Mouse (Mus musculus): ENCODE results near the gene Rabgef1. TPM values are rescaled to one million over a fixed set of nuclear protein-coding genes. Genes with fewer than 3 reads are reported as not detected.

Rabgef1 gene
- 10 to 100 TPM; 34.7 to 58.1 TPM for total RNA-seq (2021)
- long read RNA-seq, experiment 1, transcript Rabgef1-203 (9 exons, 2,690 nt) = major isoform, 16 of 34 reads
- long read RNA-seq, experiment 1, partial matches to known transcripts = 1 of 34 reads
- long read RNA-seq, experiment 1, other reads (novel, unspliced or antisense) = 14 of 34 reads
- long read RNA-seq, experiment 2, transcript Rabgef1-203 (9 exons, 2,690 nt) = major isoform, 23 of 48 reads
- long read RNA-seq, experiment 2, partial matches to known transcripts = 3 of 48 reads
- long read RNA-seq, experiment 2, other reads (novel, unspliced or antisense) = 21 of 48 reads

GRCm38 (mm10) chr5:130171423-130171954 is at the start of gene Rabgef1:
Rabgef1 (plus strand) TSS chr5:130171798.
- DNase-seq (ENCODE audit: low spot score in 2 of 2) = peak; percentile 93 to 94

GRCm38 (mm10) chr5:130122355-130122754 is 49.2 kb upstream of the Rabgef1 start:
- DNase-seq (ENCODE audit: low spot score in 2 of 2) = no peak

GRCm38 (mm10) chr5:130124271-130124670 is 47.3 kb upstream of the Rabgef1 start:
- no peak for DNase-seq (ENCODE audit: low spot score in 2 of 2)

GRCm38 (mm10) chr5:130128686-130129523 is 42.7 kb upstream of the Rabgef1 start:
- DNase-seq (ENCODE audit: low spot score in 2 of 2) = no peak

- no peak for DNase-seq (ENCODE audit: low spot score in 2 of 2)
These were observed 42.1 kb upstream of the Rabgef1 start for GRCm38 (mm10) chr5:130129524-130129793.

GRCm38 (mm10) chr5:130136597-130136996 is 35.0 kb upstream of the Rabgef1 start:
- DNase-seq (ENCODE audit: low spot score in 2 of 2) = no peak

- peak; percentile 85 to 89 for DNase-seq (ENCODE audit: low spot score in 2 of 2)
These were observed 32.2 kb upstream of the Rabgef1 start for GRCm38 (mm10) chr5:130139393-130139792.

GRCm38 (mm10) chr5:130141138-130141537 is 30.5 kb upstream of the Rabgef1 start:
- DNase-seq (ENCODE audit: low spot score in 2 of 2) = no peak

- DNase-seq (ENCODE audit: low spot score in 2 of 2) = no peak
These were observed 29.6 kb upstream of the Rabgef1 start for GRCm38 (mm10) chr5:130142041-130142440.

- peak in 1 of 2 experiments; percentile 28 for DNase-seq (ENCODE audit: low spot score in 2 of 2)
These were observed 28.5 kb upstream of the Rabgef1 start for GRCm38 (mm10) chr5:130143101-130143500.

GRCm38 (mm10) chr5:130143977-130144333 is 27.6 kb upstream of the Rabgef1 start:
- DNase-seq (ENCODE audit: low spot score in 2 of 2) = peak in 1 of 2 experiments; percentile 75

GRCm38 (mm10) chr5:130144334-130145312 is 27.0 kb upstream of the Rabgef1 start, which contains the start of gene Kctd7:
Kctd7 (plus strand) TSS chr5:130144861.
- peak; percentile 87 to 88 for DNase-seq (ENCODE audit: low spot score in 2 of 2)

- DNase-seq (ENCODE audit: low spot score in 2 of 2) = peak in 1 of 2 experiments; percentile 24
These were observed 25.6 kb upstream of the Rabgef1 start for GRCm38 (mm10) chr5:130145961-130146360.

GRCm38 (mm10) chr5:130149726-130150310 is 21.8 kb upstream of the Rabgef1 start:
- DNase-seq (ENCODE audit: low spot score in 2 of 2) = no peak

- no peak for DNase-seq (ENCODE audit: low spot score in 2 of 2)
These were observed 17.3 kb upstream of the Rabgef1 start for GRCm38 (mm10) chr5:130154286-130154685.

GRCm38 (mm10) chr5:130158545-130158944 is 13.1 kb upstream of the Rabgef1 start:
- no peak for DNase-seq (ENCODE audit: low spot score in 2 of 2)

GRCm38 (mm10) chr5:130159761-130160201 is 11.8 kb upstream of the Rabgef1 start:
- DNase-seq (ENCODE audit: low spot score in 2 of 2) = no peak

- DNase-seq (ENCODE audit: low spot score in 2 of 2) = peak; percentile 83 to 84
These were observed 7.9 kb upstream of the Rabgef1 start for GRCm38 (mm10) chr5:130163670-130164069.

GRCm38 (mm10) chr5:130165213-130165612 is 6.4 kb upstream of the Rabgef1 start:
- no peak for DNase-seq (ENCODE audit: low spot score in 2 of 2)

GRCm38 (mm10) chr5:130169109-130169508 is 2.5 kb upstream of the Rabgef1 start:
- DNase-seq (ENCODE audit: low spot score in 2 of 2) = no peak

Data from adrenal gland, adult 18-20 months (tissue).